Mouse (Mus musculus) T-cell, adult 2 months (primary cell): ENCODE measurements around the gene Olfr521.
"Not testable (repeated sequence)": the region's sequence is repeated elsewhere in the genome, so short reads cannot be mapped to it uniquely, and the experiment has no call there.

Experiments
- DNase-seq: peaks from one replicate; pipeline ENCODE4 v3.0.0; 2022; ENCODE audit warnings: low spot score

The Olfr521 gene

GRCm38 (mm10) chr7:99763207-99763606 lies at the start of gene Olfr521:
TSS of gene Olfr521 (plus strand) at chr7:99763507.
- no peak for DNase-seq

- DNase-seq = no peak
Observed at GRCm38 (mm10) chr7:99716536-99716935, 46.8 kb upstream of the Olfr521 start.

GRCm38 (mm10) chr7:99729973-99730372 lies 33.3 kb upstream of the Olfr521 start, which contains the start of gene Olfr520:
TSS of gene Olfr520 (plus strand) at chr7:99730273.
- DNase-seq = no peak

- DNase-seq = no peak
Observed at GRCm38 (mm10) chr7:99734612-99735011, 28.7 kb upstream of the Olfr521 start.

- DNase-seq = not testable (repeated sequence)
Observed at GRCm38 (mm10) chr7:99735491-99735890, 27.8 kb upstream of the Olfr521 start.

GRCm38 (mm10) chr7:99739276-99739675 lies 24.0 kb upstream of the Olfr521 start:
- DNase-seq = no peak

- DNase-seq = peak; percentile 33
Observed at GRCm38 (mm10) chr7:99781385-99781784, 18.1 kb downstream of the Olfr521 start.

- no peak for DNase-seq
Observed at GRCm38 (mm10) chr7:99781916-99782315, 18.6 kb downstream of the Olfr521 start.

- DNase-seq = no peak
Observed at GRCm38 (mm10) chr7:99783421-99783820, 20.1 kb downstream of the Olfr521 start.

- no peak for DNase-seq
Observed at GRCm38 (mm10) chr7:99785553-99785952, 22.2 kb downstream of the Olfr521 start.

- DNase-seq = no peak
Observed at GRCm38 (mm10) chr7:99786774-99787173, 23.5 kb downstream of the Olfr521 start.

- no peak for DNase-seq
Observed at GRCm38 (mm10) chr7:99787935-99788334, 24.6 kb downstream of the Olfr521 start.

GRCm38 (mm10) chr7:99788563-99788962 lies 25.3 kb downstream of the Olfr521 start:
- DNase-seq = no peak

GRCm38 (mm10) chr7:99790816-99791215 lies 27.5 kb downstream of the Olfr521 start:
- DNase-seq = no peak

- no peak for DNase-seq
Observed at GRCm38 (mm10) chr7:99794096-99794495, 30.8 kb downstream of the Olfr521 start.

GRCm38 (mm10) chr7:99795192-99795981 lies 32.1 kb downstream of the Olfr521 start:
- DNase-seq = peak; percentile 69

- DNase-seq = no peak
Observed at GRCm38 (mm10) chr7:99796471-99796870, 33.2 kb downstream of the Olfr521 start.

- no peak for DNase-seq
Observed at GRCm38 (mm10) chr7:99797261-99797660, 34.0 kb downstream of the Olfr521 start.

GRCm38 (mm10) chr7:99797911-99798647 lies 34.8 kb downstream of the Olfr521 start:
- DNase-seq = peak; percentile 59

GRCm38 (mm10) chr7:99799118-99799517 lies 35.8 kb downstream of the Olfr521 start:
- no peak for DNase-seq

- no peak for DNase-seq
Observed at GRCm38 (mm10) chr7:99803535-99803934, 40.2 kb downstream of the Olfr521 start.

GRCm38 (mm10) chr7:99804033-99804432 lies 40.7 kb downstream of the Olfr521 start:
- not testable (repeated sequence) for DNase-seq

- DNase-seq = no peak
Observed at GRCm38 (mm10) chr7:99805340-99805739, 42.0 kb downstream of the Olfr521 start.
